Mouse (Mus musculus): ENCODE results near the gene Ppp1r1a. TPM values are rescaled to one million over a fixed set of nuclear protein-coding genes. Genes with fewer than 3 reads are reported as not detected.

Ppp1r1a gene
- total RNA-seq, 4 experiments from 2014 or later = 77.3 to 125 (median 101) TPM

GRCm38 (mm10) chr15:103514914-103515313 is 22.9 kb downstream of the Ppp1r1a start:
- no peak for DNase-seq (ENCODE audit: low spot score in 2 of 2)

DNA sequence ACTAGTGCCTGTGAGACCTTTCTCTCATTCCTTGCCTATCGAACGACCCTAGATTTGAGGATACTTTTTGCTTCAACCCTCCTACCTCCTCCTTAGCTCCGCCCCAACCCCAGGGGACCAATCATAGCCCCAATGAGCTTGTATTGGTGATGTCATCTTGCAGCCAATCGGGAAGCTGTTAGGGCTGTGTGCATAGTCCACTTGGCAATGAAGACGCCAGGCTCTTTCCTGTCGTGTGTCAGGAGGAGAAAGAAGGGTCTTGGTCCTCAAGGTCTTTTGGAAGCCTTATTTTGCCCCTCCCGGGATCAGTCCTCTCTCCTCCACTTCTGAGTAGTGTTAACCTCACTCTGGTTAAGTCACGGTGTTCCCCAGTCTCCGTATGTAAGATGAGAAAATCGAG is 23.7 kb downstream of the Ppp1r1a start:
- DNase-seq (ENCODE audit: low spot score in 2 of 2) = peak; percentile 48 to 64

GRCm38 (mm10) chr15:103513621-103514031 is 24.2 kb downstream of the Ppp1r1a start:
- DNase-seq (ENCODE audit: low spot score in 2 of 2) = no peak

DNA sequence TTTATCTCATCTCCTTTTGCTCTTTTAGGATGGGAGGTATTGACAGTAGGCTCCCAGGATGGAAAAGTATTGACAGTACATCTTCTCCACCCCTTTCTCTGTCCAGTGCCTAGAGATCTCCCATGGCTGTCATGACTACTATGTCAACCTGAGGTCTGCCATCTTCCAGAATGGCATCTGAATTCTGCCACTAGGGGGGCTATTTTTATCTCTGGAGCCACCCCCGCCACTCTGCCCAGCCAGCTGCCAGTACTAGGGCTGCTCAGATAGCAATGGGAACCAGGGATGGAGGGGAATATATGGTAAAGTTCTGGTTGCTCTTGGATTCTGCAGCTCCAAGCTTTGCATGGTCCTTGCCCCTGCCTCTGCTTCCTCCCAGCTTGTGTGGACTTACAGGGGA is 26.2 kb downstream of the Ppp1r1a start:
- no peak for DNase-seq (ENCODE audit: low spot score in 2 of 2)

DNA sequence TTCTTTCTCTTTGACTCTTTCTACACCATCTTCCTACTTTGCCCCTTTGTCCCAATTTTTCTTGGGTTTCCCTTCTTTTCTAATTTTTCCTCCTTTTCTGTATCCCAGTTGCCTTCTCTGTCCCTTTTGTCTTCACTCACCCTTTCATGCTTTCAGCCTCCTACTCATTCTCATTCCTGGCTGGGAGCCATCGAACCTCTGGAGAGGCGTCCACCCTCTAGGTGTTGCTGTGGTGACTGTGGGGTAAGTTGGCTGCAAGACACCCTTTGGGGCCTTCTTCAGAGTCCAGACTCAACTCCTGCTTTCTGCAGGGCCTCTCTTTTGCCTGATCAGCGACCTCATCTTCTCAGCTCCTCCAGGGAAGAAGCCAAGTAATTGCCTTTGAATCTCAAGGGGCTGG is 28.5 kb downstream of the Ppp1r1a start:
- DNase-seq (ENCODE audit: low spot score in 2 of 2) = no peak

DNA sequence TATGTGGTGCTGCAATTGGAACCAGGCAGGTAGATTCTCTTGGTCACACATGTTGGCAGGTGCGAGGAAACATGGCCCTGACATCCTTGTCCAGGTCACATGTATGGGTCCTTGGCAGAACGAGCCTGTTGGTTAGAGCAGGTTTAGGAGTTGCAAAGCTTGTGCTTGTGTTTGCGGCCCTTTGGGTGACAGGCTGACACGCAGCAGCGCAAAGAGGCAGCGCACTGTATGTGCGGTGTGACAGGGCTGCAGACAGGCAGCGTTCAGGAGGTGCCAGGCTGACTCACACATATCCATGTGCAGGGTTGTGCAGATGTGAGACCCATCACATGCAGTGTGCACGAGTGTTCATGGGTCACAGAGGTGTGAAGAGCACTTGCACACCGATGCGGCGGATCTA is 34.1 kb downstream of the Ppp1r1a start:
- no peak for DNase-seq (ENCODE audit: low spot score in 2 of 2)

DNA sequence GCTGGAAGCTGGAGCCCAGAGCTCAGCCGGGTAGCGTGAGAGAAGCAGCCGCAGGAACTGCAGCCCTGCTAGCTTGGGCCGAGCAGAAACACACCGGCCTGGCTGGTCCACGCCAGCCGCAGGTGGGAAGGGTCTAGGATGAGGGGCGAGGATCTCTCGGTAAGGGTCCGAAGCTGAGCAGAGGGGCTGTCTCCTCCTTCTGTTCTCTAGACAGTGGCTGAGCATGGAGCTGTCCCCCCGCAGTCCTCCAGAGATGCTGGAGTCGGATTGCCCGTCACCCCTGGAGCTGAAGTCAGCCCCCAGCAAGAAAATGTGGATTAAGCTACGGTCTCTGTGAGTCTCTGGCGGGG is 34.6 kb downstream of the Ppp1r1a start:
- no peak for DNase-seq (ENCODE audit: low spot score in 2 of 2)

DNA sequence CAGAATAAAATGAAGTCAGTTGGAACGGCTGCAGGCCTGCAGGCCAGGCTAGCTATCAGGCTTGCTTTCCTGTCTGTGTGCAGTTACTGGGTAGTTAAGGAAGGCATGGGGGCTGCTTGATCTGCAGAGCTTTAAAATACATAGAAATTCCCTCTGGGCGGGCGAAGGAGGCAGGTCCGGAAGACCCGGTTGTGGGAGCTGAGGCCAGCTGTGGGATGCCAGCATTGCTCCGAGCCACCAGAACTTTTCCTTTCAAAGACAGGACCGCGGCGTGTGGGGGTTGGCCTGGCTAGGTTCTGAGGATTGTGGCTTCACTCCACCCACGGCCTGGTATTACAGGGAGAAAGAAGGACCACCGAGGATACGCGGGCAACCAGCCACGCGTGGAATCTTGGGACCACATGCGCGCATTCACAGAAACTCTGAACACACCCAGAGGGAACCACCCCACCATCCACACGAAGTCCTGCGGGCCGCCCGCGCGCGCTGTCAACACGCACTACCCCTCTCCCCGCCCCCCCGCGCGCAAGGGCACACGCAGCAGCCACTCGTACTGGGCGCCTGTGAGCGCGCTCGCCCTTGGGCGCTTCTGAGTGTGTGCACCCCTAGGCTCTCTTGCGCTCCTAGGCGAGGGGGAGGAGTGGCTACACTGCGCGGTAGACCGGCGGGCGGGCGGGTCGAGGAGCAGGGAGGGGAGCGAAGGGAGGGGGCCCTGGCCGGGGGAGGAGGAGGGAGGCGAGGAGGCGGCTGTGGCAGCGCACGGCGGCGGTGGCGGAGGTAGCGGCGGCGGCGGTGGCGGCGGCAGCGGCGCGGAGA is 35.2 kb downstream of the Ppp1r1a start, which contains the start of gene Pde1b:
Pde1b (plus strand) TSS at position 600 of the 816 bp plus-strand sequence.
- peak; percentile 7 to 15 for DNase-seq (ENCODE audit: low spot score in 2 of 2)

- DNase-seq (ENCODE audit: low spot score in 2 of 2) = no peak
Observed at GRCm38 (mm10) chr15:103501186-103501585, 36.6 kb downstream of the Ppp1r1a start.

- DNase-seq (ENCODE audit: low spot score in 2 of 2) = no peak
Observed at GRCm38 (mm10) chr15:103500723-103501122, 37.1 kb downstream of the Ppp1r1a start.

GRCm38 (mm10) chr15:103498157-103498556 is 39.6 kb downstream of the Ppp1r1a start:
- DNase-seq (ENCODE audit: low spot score in 2 of 2) = no peak

DNA sequence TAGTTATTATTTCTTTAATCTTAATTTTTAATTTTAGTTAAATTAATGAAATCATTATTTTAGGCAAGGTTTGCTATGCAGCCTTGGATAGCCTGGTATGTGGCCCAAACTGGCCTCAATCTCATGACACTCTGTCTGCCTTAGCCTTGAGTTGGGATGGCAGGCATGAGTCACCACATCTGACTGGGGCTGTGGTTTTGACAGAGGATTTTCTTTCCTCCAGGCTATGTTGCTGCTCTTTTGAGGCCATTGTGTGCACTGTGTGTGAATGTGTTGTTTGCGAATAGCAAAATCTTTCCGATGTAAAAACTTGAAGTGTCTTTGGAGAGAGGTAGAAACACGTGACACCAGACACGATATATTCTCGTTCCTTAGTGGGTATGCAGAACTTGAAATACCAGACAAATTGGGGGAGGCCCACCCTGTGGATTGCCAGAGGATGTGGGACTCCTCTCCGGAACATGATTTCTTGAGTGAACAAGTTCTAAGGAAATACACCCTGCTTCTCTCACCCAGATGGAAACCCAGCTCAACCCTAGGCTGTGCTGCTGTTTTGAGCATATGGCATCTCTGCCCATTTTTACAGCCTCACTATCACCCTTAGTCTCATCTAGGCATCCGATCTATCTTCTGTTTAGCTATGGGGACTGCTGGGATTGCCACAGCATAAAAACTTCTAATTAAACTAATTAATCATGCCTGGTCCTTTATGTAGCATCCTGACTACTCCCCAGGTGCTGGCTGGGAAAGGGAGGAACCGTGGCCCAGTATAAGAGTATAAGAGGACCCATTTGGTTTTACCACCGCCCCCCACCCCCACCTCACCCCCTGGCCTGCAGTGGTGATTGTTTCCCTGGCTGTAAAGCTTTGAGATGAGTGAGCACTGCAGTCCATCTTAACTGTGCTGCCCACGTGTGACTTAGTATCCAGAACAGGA is 41.3 kb downstream of the Ppp1r1a start:
- DNase-seq (ENCODE audit: low spot score in 2 of 2) = no peak

DNA sequence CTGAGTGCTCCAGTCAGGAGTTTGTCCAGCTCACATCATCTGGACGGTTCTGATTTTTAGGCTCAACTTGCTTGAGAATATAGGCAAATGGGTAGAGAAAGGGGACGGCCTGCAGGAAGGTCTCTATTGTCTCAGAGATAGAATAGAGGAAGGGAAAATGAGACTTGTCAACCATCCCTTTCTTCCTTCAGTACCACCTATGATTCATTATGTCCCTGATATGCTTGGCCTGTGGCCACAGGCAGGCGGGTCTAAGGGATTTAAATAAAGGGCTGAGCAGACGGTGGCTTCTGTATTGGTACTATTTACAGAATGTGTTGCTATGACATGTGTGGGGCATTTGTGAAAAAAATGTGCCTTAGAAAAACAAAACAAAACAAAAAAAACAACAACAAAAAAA is 49.5 kb downstream of the Ppp1r1a start:
- no peak for DNase-seq (ENCODE audit: low spot score in 2 of 2)

DNA sequence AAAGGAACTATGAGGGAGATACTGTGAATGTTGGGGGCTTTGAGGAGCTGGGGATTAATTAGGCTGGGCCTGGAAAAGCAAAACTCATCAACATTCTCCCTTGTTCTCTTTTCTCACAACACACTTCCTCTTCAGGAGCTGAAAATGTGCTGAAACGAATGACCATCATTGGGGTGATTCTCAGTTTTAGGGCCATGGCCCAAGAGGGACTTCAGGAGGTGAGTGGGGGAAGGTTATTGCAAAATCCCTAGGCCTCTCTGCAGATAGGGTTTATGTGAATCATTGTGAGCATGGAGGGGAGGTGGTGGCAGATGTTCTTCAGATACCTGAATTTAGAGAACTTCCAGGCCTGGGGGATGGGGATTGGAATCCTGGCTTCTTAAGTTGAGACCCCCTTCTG is 51.1 kb downstream of the Ppp1r1a start:
- no peak for DNase-seq (ENCODE audit: low spot score in 2 of 2)

DNA sequence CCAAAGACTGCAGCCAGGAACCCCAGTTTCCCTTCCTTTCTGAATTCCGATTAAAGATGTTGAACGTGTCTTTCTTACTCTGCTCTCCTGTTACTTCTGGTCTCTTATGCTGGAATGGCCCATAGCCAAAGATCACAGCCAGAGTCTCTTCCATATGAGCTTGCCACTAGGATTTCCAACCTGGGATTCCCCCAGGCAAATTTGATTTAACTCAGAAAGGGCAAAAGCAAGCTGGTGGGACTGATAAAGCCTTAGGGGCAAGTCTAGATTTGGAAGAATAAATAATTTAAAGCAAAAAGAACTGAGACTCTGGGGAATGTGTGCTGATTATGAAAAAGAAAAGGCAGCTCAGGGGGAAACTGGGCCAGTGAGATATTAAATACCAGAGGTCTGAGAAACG is 52.7 kb downstream of the Ppp1r1a start:
- DNase-seq (ENCODE audit: low spot score in 2 of 2) = no peak

DNA sequence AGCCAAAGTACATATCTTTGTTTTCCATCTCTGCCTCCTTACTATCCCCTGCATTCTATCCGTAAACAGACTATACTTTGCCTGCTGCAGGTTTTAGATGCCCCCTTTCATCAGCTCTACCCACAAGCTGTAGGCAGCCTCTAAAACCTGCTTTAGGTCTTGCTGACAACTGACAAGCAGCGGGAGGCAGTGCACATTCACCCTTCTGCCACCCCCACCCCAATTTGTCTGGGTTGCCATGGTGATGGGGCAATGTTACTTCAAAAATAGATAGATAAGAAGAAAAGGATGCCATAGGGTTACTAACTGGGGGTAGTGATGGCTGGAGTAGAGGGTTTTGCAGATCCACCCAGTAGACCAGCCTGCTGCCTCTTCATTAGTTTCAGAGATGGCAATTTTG is 53.3 kb downstream of the Ppp1r1a start:
- DNase-seq (ENCODE audit: low spot score in 2 of 2) = no peak

- no peak for DNase-seq (ENCODE audit: low spot score in 2 of 2)
Observed at GRCm38 (mm10) chr15:103482488-103482887, 55.3 kb downstream of the Ppp1r1a start.

Other genes with a start within 250 kb of the Ppp1r1a start
- gene Gpr84, start 227.4 kb downstream of the Ppp1r1a start, total RNA-seq (2022) = not detected
- 1 to 10 TPM; 5.7 to 6.4 (median 5.9) TPM for gene Zfp385a, start 197.9 kb downstream of the Ppp1r1a start, total RNA-seq (2022)
- 1 to 10 TPM; 4.0 to 4.9 (median 4.5) TPM for gene Itga5, start 171.2 kb downstream of the Ppp1r1a start, total RNA-seq (2022)
- not detected for gene Gtsf1, start 107.5 kb downstream of the Ppp1r1a start, total RNA-seq (2022)
- not detected for gene Gtsf2, start 89.5 kb downstream of the Ppp1r1a start, total RNA-seq (2022)
- gene Nckap1l, start 84.2 kb downstream of the Ppp1r1a start, total RNA-seq (2022) = 1 to 10 TPM in 1 of 4 experiments, under 1 TPM in 3; 0.27 to 1.0 (median 0.63) TPM
- gene Pde1b, start 35.0 kb downstream of the Ppp1r1a start, total RNA-seq (2022) = under 1 TPM; 0.41 to 0.52 (median 0.46) TPM
- not detected for gene Glycam1, start 27.1 kb upstream of the Ppp1r1a start, total RNA-seq (2022)
- gene Mucl1, start 217.5 kb upstream of the Ppp1r1a start, total RNA-seq (2022) = 1 to 10 TPM in 2 of 4 experiments, under 1 TPM in 1, not detected in 1; 0.70 to 1.6 (median 1.3) TPM

Measured in gastrocnemius, adult 8-10 months (tissue).